In genomic region chr7:143210796-143211195, GRCm38 (mm10) we compare ENCODE assay signal across 16 mouse cellular contexts.
A peak's percentile ranks its signal among the peaks of the same experiment; 100 is the strongest.
DNase-seq lines count a peak whose midpoint lies in the region; ATAC-seq lines count a peak whose summit lies in the region.
"Had no signal": no experiment of that assay in that cellular context is flagged by ENCODE, and none has a peak within 500 bp of the region (broad histone marks: within the 10 kb centered on the region; RNA-seq: fewer than 3 reads in every experiment).

No protein-coding gene starts in this region.

- no peak overlapping the region for H3K9ac ChIP-seq in kidney, embryonic 15.5 days
- no peak overlapping the region for H3K9ac ChIP-seq in embryonic facial prominence, embryonic 15.5 days
- H3K9ac ChIP-seq: forebrain, postnatal 0 days; hindbrain, embryonic 13.5 days had no signal

- H3K4me1 ChIP-seq in kidney, embryonic 15.5 days = no peaks in the 10 kb centered on the region
- no peaks in the 10 kb centered on the region for H3K4me1 ChIP-seq in embryonic facial prominence, embryonic 15.5 days
- H3K4me1 ChIP-seq: hindbrain, embryonic 13.5 days had no signal

- no peaks in the 10 kb centered on the region for H3K36me3 ChIP-seq in kidney, embryonic 15.5 days
- no peaks in the 10 kb centered on the region for H3K36me3 ChIP-seq in embryonic facial prominence, embryonic 15.5 days
- H3K36me3 ChIP-seq: hindbrain, embryonic 13.5 days had no signal

- intact Hi-C loops in heart, postnatal 25 days (cut with DNase I) = loop anchor here (2.0 kb wide), 1 partner anchor 30 kb away; no protein-coding TSS in a partner anchor

- DNase-seq in cerebellum, postnatal 25 days = peak; percentile 52 to 63
- DNase-seq in cerebellum, adult 18-20 months = no peak
- DNase-seq in kidney, postnatal 36 days = peak; percentile 14 to 20
- DNase-seq in heart, postnatal 25 days (ENCODE audit: low spot score) = peak; percentile 33
- no peak for DNase-seq in layer of hippocampus, adult 11-12 months (ENCODE audit: low spot score)
- DNase-seq in kidney, postnatal 14 days = no peak
- DNase-seq: forebrain, postnatal 0 days; kidney, adult 18-20 months; midbrain, embryonic 14.5 days; spleen, adult 18-20 months; thymus, postnatal 14 days had no signal

- WGBS in kidney, embryonic 15.5 days = 85% methylated on average over 4 of the region's 4 CpGs
- 62% methylated on average over 4 of the region's 4 CpGs for WGBS in embryonic facial prominence, embryonic 15.5 days

- no peak overlapping the region for H3K4me3 ChIP-seq in kidney, embryonic 15.5 days (replicated peaks)
- H3K4me3 ChIP-seq in embryonic facial prominence, embryonic 15.5 days (replicated peaks) = no peak overlapping the region
- H3K4me3 ChIP-seq: erythroblast, embryonic 14.5 days; hindbrain, embryonic 13.5 days had no signal

- H3K27ac ChIP-seq in kidney, embryonic 15.5 days = no peak overlapping the region
- H3K27ac ChIP-seq in embryonic facial prominence, embryonic 15.5 days (replicated peaks) = 0 out of 2 replicates have a peak overlapping the region, but pooled peaks have one; percentile 8
- H3K27ac ChIP-seq: hindbrain, embryonic 13.5 days had no signal

- ATAC-seq in kidney, embryonic 15.5 days (replicated peaks; ENCODE audit: low FRiP score) = no peak
- no peak for ATAC-seq in embryonic facial prominence, embryonic 15.5 days (ENCODE audit: insufficient number of reproducible peaks, low FRiP score, low TSS enrichment, low read depth)
- ATAC-seq: forebrain, postnatal 0 days had no signal

- no peak overlapping the region for H3K4me2 ChIP-seq in kidney, embryonic 15.5 days
- H3K4me2 ChIP-seq in embryonic facial prominence, embryonic 15.5 days (replicated peaks) = no peak overlapping the region
- H3K4me2 ChIP-seq: hindbrain, embryonic 13.5 days; liver, embryonic 11.5 days had no signal

- H3K9me3 ChIP-seq in kidney, embryonic 15.5 days (replicated peaks) = no peaks in the 10 kb centered on the region
- no peaks in the 10 kb centered on the region for H3K9me3 ChIP-seq in embryonic facial prominence, embryonic 15.5 days (replicated peaks)
- H3K9me3 ChIP-seq: hindbrain, embryonic 13.5 days had no signal

- H3K27me3 ChIP-seq in kidney, embryonic 15.5 days = no peaks in the 10 kb centered on the region
- H3K27me3 ChIP-seq in embryonic facial prominence, embryonic 15.5 days = no peaks in the 10 kb centered on the region
- H3K27me3 ChIP-seq: hindbrain, embryonic 13.5 days had no signal

Comparison
In these comparisons a context has a peak if more than half of its experiments do, and no peak if none do; other contexts are left out.
1. DNase-seq: peak in cerebellum, postnatal 25 days (2 of 2), kidney, postnatal 36 days (2 of 2) and heart, postnatal 25 days (single experiment); none in cerebellum, adult 18-20 months (0 of 2), layer of hippocampus, adult 11-12 months (single experiment) and kidney, postnatal 14 days (single experiment).